Mouse (Mus musculus) cortical plate, adult 2 months (tissue): ENCODE results near the gene Polr2e. TPM values are rescaled to one million over a fixed set of nuclear protein-coding genes. Genes with fewer than 3 reads are reported as not detected.
"Not testable (repeated sequence)": the region's sequence is repeated elsewhere in the genome, so short reads cannot be mapped to it uniquely, and the experiment has no call there.

Experiments used
- H3K27ac ChIP-seq: fragments of 200-500 bp; 2 replicates; pipeline ENCODE4 v1.5.1; 2012; ENCODE audit warnings: low read length, control low read depth, inconsistent platforms; ENCODE audit not compliant: insufficient read depth
- H3K4me1 ChIP-seq: fragments of 200-500 bp; 2 replicates; pipeline ENCODE4 v1.6.1; 2011; ENCODE audit warnings: low read length; ENCODE audit not compliant: control insufficient read depth, insufficient read depth
- H3K4me3 ChIP-seq: fragments of 200-500 bp; 2 replicates; pipeline ENCODE4 v1.5.1; 2011; ENCODE audit warnings: mild to moderate bottlenecking, low read length, control low read depth; ENCODE audit not compliant: insufficient read depth
- CTCF ChIP-seq: fragments of 200-500 bp; IDR thresholded peaks from 2 replicates; pipeline ENCODE4 v1.5.1; 2011; ENCODE audit warnings: mild to moderate bottlenecking, control low read depth, low read length; ENCODE audit not compliant: insufficient read depth; ENCODE audit errors: extremely low read depth
- POLR2A ChIP-seq: fragments of 200-500 bp; IDR thresholded peaks from 2 replicates; pipeline ENCODE4 v1.6.1; 2011; ENCODE audit warnings: mild to moderate bottlenecking, low read length, control low read depth; ENCODE audit not compliant: insufficient read depth; ENCODE audit errors: extremely low read depth
- polyA plus RNA-seq: library from polyadenylated mRNA; depleted of rRNA; stranded (reverse); fragments of >200 nt; gene quantifications from 2 replicates; pipeline ENCODE4 v1.2.3, GENCODE M21; 2012

Polr2e gene
- polyA plus RNA-seq, 1 experiment, result 236 TPM

DNA sequence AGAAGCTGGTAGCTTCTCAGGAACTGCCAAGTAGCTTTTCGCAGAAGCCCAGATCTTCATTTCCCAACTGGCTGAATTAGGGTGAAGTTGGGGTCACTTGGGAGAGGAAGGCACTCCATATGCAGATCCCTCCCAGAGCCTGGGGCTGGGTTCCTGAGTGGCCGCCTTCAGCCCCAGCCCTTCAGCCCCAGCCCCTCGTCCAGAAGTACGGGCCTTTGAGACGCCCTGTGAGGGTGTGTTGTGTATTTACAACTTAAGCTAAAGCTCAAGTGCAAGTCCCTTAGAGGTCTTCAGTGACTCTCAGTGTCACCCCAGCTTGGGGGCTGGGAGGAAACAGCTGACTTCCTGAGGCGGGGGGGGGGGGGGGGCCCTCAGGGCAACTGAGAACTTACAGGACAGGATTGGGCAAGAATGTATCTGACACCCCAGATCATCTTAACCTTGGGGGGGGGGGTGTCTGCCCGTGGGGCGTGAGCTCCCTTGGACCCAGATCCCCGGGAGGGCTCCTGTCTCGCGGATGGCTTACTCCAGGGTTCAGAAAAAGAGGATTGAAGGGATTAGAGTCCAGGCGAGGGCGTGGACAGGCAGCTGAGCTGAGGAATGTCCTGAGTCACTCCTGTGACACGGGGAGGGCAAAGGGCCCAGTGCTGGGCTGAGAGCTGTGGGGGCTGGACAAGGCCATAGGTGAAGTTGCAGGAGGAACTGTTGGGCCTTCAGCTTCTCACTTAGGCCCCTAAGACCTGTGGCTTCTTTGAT, 12.2 kb upstream of the Polr2e start:
- no peak for TF ChIP-seq POLR2A
- no peak for TF ChIP-seq CTCF
- no peaks in the 10 kb centered on the region; the same call in 1 of the 2 replicates for H3K4me1 ChIP-seq
- no peak overlapping the region for H3K4me3 ChIP-seq
- no peak overlapping the region for H3K27ac ChIP-seq

DNA sequence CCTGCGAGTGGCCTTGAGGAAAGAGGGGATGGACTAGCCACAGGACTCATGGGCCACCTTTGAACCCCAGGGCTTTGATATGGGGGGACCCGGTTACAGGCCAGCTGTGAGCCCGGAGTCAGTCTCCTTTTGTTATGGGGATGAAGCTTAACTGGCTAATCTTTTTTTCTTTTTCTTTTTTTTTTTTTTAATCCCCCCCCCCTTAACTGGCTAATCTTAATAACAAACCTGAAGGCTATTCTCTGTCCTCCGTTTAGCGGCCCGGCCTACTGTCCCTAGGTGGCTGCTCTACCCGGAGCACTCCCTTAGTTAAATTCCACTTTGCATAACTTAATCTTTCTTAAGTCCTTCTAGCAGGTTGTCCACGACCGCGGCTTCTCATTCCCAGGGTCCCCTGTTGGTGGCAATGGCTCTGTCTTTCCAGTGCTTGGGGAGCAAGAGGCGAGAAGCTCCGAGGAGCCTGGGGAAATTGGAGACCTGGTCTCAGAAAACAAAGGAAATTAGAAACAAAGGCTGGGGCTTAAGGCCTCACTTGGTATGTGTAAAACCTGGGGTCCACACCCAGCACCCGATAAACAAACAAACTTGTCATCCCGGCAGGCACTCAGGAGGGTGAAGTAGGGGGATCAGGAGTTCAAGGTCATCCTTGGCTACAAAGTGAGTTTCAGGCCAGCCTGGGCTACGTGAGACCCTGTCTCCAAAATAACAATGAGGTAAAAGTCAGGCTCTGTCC, 11.5 kb upstream of the Polr2e start:
- TF ChIP-seq CTCF, result no peak
- no peak for TF ChIP-seq POLR2A
- Histone ChIP-seq H3K27ac (no peak overlapping the region), H3K4me1 (no peaks in the 10 kb centered on the region; the same call in 1 of the 2 replicates)

DNA sequence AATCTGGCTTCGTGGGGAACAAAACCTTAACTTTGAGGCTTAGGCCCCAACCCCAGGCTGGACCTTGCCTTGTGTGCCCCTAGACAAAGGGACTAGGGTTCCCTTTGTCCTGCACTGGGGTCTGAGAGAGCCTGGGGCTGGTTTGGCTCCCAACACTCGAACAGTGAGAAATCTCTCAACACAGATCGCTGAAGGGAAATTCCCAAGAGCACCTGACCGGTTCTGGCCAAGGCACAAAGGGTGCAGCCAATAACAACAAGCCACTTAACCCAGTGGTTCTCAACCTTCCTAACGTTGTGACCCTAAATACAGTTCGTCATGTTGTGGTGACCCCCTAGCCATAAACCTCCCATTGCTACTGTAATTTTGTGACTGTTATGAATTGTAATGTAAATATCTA, 10.6 kb upstream of the Polr2e start:
- TF ChIP-seq POLR2A (no peak), CTCF (no peak)

More for the DNA sequence above, 11.5 kb upstream of the Polr2e start:
- no peak overlapping the region for H3K4me3 ChIP-seq

DNA sequence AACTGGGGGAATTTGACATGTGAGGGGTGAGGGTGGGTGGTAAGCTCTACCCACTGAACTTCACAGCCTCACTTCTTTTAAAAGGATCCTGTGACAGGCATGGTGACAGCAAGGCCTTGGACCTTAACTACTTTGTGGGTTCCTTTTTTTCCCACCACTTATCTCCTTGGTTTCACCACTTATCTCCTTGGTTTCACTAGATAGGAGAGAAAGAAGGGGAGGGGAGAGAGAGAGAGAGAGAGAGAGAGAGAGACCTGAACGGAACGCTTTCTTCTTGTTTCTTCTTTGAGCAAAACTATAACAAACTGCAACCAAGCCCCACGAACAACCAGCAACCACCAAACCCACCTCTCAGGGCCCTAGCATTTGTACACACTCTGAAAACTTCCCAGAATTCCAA, 9.2 kb upstream of the Polr2e start:
- no peaks in the 10 kb centered on the region for H3K4me1 ChIP-seq
- no peak overlapping the region for H3K27ac ChIP-seq
- no peak overlapping the region for H3K4me3 ChIP-seq
- TF ChIP-seq CTCF (no peak), POLR2A (no peak)

More for the DNA sequence above, 10.6 kb upstream of the Polr2e start:
- no peak overlapping the region for H3K27ac ChIP-seq
- H3K4me3 ChIP-seq, result no peak overlapping the region
- no peaks in the 10 kb centered on the region for H3K4me1 ChIP-seq

DNA sequence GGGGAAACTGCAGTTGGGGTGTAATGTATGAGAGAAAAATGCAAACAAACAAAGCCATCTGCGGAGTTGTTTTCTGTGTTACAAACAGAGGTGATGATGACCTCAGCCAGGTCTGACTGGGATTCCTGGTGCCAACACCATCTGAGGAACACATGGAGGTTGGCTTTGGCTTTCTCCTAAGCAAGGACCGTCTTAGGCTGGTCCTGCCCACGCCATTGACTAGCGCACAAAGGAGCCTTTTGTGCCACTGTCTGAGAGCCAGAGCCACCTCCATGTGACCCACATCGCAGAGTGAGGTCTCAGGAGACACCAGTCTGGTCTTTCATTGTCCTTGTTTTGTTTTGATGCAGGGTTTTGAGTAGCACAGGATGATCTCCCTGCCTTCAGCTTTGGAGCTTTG, 8.8 kb upstream of the Polr2e start:
- H3K4me3 ChIP-seq, result no peak overlapping the region
- no peak for TF ChIP-seq CTCF
- TF ChIP-seq POLR2A, result no peak
- no peak overlapping the region for H3K27ac ChIP-seq
- H3K4me1 ChIP-seq, result no peaks in the 10 kb centered on the region

DNA sequence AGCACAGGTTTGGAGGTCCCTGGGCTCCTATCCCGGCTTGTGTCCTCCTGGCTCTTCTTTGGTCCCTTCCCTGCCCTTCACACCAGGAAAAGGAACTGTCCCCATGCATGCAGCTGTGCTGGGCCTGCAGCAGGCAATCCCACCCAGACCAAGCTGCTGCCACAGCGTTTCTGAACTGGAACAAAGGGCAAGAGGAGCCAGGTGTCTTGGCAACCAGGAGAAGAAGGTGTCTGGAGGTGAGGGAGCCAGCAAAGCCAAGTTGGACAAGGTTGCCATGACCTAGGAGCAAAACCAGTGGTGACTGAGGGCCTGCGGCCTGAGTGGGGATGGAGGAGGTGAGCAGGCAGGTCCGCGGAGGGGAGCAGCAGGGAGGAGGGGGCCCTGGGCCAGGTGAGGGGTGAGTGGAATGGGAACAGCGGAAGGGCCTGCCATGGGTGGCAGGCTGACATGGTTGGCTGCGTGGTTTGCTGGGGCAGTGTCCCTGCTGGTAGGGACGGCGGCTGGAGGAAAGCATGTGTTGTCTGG, 7.5 kb upstream of the Polr2e start, which contains the start of gene Gpx4:
Gpx4 (plus strand) TSS at position 126 of the 525 bp plus-strand sequence.
- H3K4me1 ChIP-seq, result no peaks in the 10 kb centered on the region
- no peak for TF ChIP-seq CTCF
- TF ChIP-seq POLR2A, result no peak
- no peak within 1 kb of the TSS for H3K4me3 ChIP-seq
- H3K27ac ChIP-seq, result no peak within 1 kb of the TSS

DNA sequence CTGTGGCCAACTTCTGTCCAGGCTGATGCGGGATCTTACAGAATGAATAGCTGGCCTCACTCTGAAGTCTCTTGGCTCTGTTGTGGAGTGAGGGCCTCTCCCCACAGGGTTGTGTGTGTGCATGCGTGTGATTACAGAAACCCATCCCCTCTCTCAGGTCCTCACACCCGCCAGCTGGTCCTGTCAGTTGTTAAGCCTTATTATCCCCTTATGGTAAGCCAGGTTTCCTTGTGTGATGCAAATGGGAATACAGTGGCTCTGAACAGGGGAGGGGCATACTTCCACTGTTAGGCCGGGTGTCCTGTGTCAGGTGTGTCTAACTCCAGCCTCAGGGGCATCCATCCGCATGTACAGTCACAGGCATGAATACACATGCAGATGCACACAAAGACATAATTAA, 6.2 kb upstream of the Polr2e start:
- Histone ChIP-seq H3K4me1 (no peaks in the 10 kb centered on the region), H3K27ac (no peak overlapping the region; the same call in 1 of the 2 replicates), H3K4me3 (no peak overlapping the region)
- TF ChIP-seq POLR2A, result no peak
- TF ChIP-seq CTCF, result no peak

DNA sequence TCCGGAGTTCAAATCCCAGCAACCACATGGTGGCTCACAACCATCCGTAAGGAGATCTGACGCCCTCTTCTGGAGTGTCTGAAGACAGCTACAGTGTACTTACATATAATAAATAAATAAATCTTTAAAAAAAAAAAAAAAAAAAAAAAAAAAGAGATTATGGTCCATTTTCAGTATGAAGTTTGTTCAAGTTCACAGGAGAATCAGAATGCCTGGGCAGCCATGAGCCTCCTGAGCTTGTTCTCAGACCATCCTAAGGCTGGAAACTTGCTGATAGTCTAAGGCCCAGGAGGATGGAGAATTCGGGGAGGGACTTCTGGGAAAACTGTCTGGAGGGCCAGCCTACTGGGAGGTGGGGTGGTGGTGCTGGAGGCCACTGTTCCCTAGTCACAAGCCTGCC, 5.8 kb upstream of the Polr2e start:
- H3K27ac ChIP-seq, H3K4me3 ChIP-seq: not testable (repeated sequence)

DNA sequence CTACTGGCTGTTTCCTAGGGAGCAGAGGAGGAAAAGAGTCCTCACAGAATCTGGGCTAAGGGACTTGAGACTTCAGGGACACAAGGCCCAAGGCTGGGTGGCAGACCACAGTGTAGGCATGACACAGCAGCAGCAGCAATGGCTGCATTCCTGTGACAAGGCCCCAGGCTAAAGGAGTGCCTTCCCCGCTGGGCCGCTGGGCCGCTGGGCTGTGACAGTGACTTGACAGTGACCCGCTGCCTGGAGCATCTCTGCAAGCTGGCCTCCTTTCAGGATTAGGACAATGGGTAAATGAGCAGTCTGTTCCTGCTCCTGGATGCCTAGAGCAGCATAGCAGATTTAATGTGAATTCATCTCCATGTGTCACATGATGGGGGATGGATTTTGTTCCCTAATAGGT, 4.5 kb upstream of the Polr2e start:
- Histone ChIP-seq H3K4me1 (no peaks in the 10 kb centered on the region), H3K4me3 (no peak overlapping the region), H3K27ac (peak overlapping the region; percentile 83)
- TF ChIP-seq POLR2A (no peak), CTCF (no peak)

More for the DNA sequence above, 5.8 kb upstream of the Polr2e start:
- not testable (repeated sequence) for H3K4me1 ChIP-seq

DNA sequence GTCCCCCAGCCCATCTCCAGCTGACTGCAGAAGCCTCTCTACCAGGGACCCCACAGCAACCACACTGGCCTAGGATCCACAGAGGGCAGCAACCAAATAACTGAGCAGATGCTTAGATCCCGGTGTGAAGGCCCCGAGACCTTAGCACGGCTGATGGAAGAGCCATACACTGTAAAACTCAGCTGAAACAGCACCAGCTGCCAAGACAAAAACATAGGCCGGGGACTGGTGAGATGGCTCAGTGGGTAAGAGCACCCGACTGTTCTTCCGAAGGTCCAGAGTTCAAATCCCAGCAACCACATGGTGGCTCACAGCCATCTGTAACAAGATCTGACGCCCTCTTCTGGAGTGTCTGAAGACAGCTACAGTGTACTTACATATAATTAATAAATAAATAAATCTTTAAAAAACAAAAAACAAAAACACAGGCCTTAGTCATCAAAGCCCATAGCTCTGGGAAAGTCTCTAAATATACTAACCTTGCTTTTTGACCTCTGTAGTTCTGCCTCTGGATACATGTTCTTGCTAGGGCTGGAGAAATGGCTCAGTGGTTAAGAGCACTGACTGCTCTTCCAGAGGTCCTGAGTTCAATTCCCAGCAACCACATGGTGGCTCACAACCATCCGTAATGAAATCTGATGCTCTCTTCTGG, 1.9 kb upstream of the Polr2e start:
- H3K27ac ChIP-seq, H3K4me3 ChIP-seq, H3K4me1 ChIP-seq: not testable (repeated sequence)
